Mouse (Mus musculus) forelimb bud, embryonic 11.5 days (tissue): Measurements from ENCODE around the gene Sorcs1.
A peak's percentile ranks its signal among the peaks of the same experiment; 100 is the strongest.

ENCODE experiments used
- DNase-seq: peaks from one replicate; pipeline ENCODE4 v3.0.0-alpha.2; 2012; ENCODE audit warnings: low read depth, low spot score

Gene Sorcs1

GRCm38 (mm10) chr19:50422928-50423327 is 255.5 kb downstream of the Sorcs1 start:
- no peak for DNase-seq

DNA sequence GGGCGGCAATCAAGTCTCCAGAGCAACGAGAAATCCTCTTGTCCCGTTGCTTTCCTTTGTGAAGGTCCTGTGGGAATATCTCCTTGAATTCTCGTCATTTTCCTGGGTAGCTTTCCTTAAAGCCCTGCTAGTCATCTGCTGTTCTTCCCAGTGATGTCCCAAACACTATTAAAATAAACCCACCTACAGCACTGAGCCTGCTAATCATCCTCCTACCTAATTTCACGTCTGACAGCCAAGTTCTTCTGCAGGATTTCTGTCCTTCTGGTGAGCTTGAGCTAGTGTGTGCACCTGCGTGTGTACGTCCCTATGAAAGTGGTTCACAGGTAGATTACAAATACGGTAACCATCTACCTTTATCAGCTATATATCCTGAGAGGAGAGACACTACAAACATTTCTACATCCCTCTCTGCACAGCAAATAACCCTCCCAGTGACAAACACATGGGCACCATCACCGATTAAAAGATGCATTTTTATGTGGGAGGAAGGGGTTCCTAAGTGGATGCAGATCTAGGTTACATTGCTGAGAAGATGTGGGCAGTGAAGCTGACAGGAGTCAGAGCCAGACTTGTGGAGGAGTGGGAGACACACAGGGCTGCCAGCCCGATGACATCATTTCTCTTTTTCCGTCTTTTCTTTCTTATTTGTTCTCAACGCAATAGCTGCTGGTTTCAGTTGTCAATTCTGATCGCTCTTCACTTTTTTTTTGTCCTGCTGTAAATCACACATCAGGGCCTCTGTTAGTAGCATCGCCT is 259.3 kb downstream of the Sorcs1 start:
- DNase-seq = no peak

DNA sequence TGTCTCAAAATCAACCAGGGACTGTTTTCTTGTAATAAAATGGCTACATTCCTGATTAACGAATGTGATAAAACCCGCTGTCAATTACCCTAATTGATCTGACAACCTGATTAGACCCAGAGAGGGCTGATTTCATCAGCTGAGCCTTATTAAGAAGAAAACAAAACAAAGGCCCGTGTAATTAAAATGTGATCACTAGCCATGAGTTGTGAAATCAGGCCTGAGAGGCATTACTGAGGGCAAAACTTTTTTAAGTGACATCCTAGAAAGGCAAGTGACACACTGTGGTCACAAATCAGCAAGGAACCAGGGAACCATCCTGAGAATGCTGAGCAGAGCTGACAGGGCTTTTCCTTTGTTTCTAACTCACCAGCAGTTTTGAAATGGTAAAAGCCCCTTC is 267.9 kb downstream of the Sorcs1 start:
- DNase-seq = no peak

DNA sequence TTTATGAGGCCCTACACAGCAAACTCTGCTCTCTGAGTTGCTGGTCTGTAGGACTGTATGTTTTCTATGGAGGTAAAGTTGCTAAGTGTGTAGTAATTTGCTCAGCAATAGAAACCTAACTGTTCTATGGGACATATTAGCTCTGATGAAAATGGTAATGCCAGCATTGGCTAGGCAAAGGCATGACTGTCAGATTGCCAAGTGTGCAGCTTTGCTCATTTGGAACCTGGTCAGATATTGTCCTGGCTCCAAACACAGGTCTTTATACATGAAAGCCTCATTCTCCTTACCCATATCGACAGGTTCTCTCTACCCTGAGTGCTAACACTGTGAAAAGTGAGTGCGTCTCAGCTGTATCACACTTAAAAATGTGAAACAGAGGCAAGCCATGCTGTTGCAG is 280.1 kb downstream of the Sorcs1 start:
- DNase-seq = no peak

DNA sequence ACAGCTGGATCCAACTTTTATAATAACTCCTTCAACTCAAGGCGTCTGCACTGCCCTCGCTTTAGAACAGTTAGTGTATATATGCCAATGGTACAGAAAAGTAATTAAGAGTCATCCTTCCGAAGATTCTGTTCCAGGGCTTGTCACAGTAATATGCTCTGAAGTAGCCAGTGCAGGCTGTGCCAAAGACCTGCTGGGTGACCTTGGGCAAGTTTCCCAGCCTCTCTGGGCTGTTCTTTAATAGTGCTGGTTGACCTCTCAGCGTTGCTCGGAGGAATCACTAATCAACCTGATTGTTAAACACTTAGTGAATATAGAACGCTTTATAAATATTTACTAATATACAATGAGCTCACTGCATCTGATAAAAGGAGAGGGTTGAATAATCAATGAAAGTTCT is 282.7 kb downstream of the Sorcs1 start:
- DNase-seq = no peak

DNA sequence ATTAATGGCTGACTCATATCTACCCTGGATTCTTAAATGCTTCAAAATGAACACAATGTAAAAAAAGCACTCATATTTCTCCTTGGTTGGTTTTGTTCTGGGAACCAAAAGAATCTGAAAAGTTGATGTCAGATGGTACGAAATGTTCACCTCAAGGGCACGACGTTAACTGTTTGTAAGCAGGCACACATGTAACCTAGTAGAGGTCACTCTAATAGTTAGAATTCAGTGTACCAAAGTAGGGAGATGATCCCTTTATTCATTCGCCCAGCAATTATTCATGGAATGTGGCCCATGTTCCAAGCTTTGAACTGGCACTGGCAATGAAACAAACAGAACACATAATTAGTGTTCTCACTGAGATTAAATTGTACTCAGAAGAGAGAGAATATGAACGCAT is 284.3 kb downstream of the Sorcs1 start:
- no peak for DNase-seq

GRCm38 (mm10) chr19:50389925-50390552 is 288.4 kb downstream of the Sorcs1 start:
- no peak for DNase-seq

GRCm38 (mm10) chr19:50378901-50379300 is 299.5 kb downstream of the Sorcs1 start:
- no peak for DNase-seq

DNA sequence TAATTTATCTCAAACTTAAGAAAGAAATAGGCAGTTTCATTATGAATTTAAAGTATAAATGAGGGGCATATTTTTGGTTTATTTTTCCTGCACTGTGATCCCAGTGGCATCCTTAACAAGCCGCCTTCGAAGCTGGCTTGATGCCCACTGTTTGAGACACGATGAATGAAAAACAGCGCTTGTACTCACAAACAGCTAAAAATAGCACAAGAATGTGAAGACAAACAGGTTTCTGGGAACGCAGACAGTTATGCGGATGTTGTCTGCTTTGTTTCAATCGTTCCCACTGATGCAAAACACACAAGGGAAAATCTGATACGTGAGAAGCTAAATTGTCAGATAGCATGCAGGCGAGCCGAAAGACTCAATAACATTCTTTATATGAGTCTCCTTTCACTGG is 303.7 kb downstream of the Sorcs1 start:
- DNase-seq = no peak

- no peak for DNase-seq
Measured at GRCm38 (mm10) chr19:50366446-50366845, 312.0 kb downstream of the Sorcs1 start.

DNA sequence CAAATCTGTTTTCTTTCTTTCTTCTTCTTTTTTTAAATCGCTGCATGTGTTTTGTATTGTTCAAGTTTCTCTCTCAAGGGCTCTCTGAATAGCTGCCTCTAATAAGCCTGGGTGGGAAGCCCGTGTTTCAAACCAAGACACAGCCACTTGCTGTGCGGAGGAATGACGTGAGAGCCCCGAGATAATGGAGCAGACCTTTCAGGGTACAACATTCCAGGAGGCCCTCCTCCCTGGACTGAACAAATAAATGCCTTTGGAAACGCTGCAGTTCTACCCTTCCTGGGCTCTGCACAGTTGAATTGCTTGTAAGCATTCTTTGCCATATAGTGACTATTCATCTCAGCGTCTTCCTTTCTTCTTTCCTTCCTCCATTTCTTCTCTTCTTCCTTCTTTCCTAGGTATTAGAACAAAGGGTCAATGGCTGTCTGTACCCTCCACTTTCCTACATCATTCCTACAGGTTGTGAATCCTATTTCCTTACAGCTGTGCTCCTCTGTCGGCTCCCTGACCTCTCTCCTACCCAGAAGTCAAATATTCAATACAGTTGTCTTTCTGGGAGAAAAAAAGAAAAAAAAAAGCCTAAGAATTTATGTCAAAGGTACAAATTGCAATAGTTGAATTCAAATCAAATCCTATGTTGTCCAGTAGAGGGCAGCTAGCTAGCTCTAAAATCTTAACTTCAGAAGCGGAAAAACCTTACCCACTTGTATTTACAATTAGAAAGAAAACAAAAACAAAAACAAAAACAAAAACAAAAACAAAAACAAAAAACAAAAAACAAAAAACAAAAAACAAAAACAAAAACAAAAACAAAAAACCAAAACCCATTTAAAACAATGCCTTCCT is 315.6 kb downstream of the Sorcs1 start:
- DNase-seq = no peak

GRCm38 (mm10) chr19:50358561-50358960 is 319.9 kb downstream of the Sorcs1 start:
- peak; percentile 32 for DNase-seq

DNA sequence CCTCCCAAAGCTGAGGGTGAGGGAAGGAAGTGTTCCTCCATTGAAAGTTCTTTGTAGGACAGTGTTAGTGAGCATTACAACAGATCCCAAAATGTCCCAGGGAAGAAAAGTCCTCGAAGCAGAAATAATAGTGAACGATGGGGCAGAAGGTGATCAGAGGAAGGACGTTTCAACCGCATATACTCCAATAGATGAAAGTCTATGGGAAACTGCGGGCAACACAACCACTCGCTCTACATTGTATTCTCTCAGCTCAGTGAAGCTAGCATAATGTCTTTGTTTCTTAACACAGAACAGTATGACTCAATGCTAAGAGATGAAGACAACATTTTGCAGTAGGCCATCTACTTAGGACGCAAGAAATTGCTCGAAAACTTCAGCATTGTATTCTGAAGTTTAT is 339.2 kb downstream of the Sorcs1 start:
- DNase-seq = no peak

DNA sequence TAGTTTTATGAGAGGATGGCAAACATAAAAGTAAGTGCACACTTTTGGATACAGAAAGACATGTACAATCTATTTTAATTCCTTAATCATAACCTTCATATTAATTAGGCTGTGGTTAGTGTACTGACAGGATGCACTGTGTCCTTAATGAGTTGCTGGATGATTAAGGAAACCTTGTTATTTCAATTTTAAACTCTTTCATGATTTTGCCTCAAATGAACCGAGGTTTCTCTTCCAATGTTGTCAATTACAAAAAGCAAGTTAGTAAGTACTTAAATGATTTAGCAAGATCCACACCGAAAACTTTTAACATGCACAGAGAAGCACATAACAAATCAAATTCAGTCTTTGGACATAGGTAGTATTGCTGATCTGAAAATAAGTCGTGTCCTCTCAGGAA is 341.7 kb downstream of the Sorcs1 start:
- DNase-seq = no peak

DNA sequence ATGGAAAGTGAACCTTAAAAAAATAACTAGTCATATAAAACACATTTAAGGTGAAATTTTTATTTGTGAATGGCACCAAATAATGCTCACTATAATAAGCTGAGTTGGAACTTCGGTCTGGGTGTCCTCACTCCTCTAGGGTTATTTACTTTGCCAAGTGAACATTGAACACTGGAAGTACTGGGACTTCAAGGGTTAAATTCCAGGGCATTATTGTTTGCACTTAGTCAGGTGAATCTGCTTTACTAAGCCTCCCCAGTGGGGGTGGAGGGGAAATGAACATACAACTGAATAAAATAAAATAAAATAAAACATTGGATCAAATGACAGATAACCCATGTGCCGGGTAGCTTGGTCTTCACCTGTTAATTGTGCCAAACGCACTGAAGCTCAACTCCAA is 347.3 kb downstream of the Sorcs1 start:
- no peak for DNase-seq

- DNase-seq = no peak
Measured at GRCm38 (mm10) chr19:50327804-50328203, 350.6 kb downstream of the Sorcs1 start.

DNA sequence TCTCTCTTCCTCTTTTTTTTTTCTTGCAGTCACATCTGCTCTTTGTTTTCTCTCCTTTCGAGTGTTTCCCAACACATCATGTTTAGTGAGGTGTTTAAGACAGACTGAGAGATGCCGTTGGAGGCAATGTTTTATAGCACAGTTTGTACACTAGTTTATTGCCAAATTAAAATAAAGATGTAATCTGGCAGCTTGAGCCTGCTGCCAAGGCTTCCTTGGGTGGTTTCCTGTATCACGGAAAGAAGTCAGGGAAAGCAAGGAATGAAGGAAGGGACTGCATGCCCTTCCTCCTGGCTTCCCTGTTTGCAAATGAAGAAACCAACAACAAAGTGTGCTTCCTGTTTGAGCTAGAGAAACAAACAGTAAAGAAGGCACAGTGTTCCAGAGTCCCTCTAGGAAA is 352.3 kb downstream of the Sorcs1 start:
- no peak for DNase-seq

GRCm38 (mm10) chr19:50325686-50326085 is 352.8 kb downstream of the Sorcs1 start:
- DNase-seq = no peak

GRCm38 (mm10) chr19:50307046-50307445 is 371.4 kb downstream of the Sorcs1 start:
- DNase-seq = no peak

DNA sequence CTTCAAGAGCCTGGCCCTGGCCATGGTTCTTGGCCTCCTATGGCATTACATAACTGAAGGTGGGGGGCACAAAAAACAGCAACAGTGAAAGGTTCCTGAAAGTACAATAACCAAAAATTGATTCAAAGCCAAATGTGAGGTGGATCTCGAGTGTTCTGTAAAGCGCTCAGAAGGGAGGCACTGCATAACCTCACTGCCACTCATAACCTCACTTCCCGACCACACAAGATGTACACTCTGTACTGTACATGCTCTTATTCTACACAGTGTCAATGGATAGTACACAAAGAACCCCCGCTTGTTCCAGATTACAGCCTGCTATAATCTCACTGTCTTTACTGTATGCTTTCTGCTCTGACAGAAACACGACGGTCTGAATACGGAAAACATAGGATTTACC is 384.2 kb downstream of the Sorcs1 start:
- no peak for DNase-seq

DNA sequence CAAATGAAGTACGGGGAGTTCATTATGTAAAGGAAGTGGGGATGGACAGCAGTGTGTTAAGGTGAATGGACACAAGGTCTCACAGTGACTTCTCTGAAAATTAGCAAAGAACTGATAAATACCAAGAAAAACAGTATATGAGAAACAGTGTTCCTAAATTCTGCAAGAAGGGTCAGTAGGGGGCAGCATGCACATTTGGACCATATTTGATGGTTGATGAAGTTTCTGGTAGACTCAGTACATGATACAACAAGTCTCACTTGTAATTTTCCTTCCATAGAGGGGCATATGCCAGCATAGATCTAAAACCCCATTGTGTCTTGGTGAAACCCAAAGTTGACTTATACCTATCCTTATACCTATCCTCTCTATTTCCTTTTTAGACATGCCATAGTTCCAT is 414.0 kb downstream of the Sorcs1 start:
- DNase-seq = peak; percentile 23

DNA sequence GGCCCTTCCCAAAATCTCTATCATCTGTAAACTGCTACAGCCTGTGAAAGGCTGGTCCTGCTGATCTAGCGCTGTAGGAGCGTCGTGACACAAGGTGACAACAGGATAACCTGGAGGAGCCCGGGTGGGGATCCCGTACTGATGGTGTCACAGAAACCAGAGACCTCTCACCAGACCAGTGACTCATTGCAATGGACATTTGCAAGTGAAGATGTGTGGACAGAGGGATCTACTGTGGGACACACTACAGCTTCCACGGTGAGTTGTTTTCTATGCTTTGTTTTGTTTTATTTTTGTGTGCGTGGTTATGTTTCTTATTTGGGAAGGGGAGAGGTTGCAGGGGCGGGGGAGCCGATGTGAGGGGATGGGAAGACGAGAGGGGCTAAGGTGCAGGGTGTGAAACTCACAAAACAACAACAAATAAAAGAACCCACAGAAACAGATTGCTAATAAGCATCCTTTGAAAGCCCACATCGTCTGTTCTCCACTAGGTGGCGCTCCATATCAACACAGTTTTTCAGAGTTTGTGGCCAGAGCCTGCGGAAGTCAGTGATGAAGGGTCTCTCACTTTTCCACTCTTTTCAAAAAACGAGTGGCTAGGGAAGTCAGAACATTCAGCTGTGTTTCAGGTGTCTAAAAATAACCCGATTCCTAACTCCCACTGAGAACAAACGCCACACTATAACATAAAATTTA is 419.6 kb downstream of the Sorcs1 start:
- DNase-seq = peak; percentile 70
